Mouse (Mus musculus) T-helper 17 cell (primary cell): Measurements from ENCODE around the gene Dpm3.
"Not testable (repeated sequence)": the region's sequence is repeated elsewhere in the genome, so short reads cannot be mapped to it uniquely, and the experiment has no call there.

Source experiments
- in situ Hi-C, 2 experiments: fragments of 300-600 bp; cut with MboI, MseI; formaldehyde crosslinking; loops; 1 replicate in 1 of 2; 2 replicates in 1 of 2; pipeline ENCODE4 v1.15.1; 2025; ENCODE audit warnings: high pct_unique_total_duplicates in 2 of 2

Dpm3 gene

DNA sequence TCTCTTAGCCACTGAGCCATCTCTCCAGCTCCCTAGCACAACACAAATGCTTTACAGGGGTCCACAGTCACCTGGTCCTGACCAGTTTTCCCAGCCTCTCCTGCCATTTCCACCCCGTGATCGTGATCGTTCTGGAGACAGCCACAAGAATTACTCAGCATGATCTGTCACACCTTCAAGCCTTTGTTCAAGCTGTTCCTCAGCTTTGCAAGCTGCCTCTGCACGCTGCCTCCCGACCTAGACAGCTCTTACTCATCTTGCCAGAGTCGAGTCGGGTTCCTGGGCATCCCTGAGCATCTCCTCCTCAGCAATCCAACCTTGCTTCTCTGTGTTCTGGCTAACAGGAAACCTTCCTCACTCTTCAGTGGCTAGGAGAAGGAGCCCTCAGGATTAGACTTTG is at the start of gene Dpm3:
Gene Dpm3 (plus strand): TSS at position 283 of the 400 bp plus-strand sequence.
- in situ Hi-C loops, result no loop called here

DNA sequence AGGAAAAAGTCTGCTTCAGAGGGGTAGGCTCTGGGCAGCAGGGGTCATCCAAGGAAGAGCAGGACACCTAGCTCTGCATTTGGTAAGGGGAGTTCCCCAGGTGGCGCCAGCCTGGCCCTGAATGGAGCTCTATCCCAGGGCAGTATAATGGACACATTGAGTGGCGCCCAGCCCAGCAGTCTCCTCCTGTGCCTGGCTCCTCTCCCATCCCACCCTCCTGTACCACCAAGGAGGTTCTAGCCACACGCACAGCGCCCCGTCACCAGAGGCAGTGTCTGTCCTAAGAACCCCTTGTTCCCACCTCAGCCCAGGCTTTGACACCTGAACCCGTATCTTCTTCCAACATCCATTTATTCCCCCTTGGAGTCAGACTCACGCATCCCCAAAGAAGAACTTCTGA is 49.4 kb upstream of the Dpm3 start:
- in situ Hi-C loops, result no loop called here

DNA sequence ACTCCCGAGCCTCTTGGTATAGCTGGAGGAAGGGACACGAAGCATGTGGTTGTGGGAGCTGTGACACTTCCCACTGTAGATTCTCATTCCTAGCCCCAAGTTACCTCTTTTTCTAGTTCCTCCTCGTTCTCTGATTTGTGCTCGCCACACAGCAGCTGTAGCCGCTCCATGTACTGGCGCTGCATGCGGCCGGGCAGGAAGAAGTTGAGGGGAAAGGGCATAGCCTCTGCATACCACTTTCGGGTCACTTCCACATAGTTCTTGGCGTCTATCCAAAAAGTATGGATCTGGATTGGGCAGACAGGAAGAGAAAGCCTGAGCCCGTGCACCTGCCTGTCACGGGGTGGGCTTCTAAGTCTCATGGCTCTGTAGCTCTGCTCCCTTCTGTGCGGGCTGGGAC is 49.0 kb upstream of the Dpm3 start:
- in situ Hi-C loops, result no loop called here

DNA sequence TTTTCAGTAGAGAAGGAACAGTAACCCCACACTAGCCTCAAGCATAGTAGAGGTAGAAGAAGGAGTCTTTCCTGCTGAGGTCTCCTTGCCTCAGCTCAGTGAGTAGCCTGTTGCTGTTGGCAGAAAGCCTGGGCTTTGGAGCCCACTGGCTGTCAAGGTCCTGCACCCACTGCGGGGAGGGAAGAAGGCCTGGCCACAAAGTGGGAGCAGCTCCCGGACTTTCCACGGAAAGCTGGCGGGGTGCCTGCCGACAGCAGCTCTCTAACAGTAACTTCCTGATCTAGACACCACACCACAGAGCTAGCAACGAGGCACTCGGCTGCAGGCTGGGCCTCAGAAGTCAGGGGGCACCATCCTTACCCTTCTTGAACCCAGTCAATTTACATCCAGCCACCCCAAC is 48.4 kb upstream of the Dpm3 start:
- in situ Hi-C loops, result no loop called here

DNA sequence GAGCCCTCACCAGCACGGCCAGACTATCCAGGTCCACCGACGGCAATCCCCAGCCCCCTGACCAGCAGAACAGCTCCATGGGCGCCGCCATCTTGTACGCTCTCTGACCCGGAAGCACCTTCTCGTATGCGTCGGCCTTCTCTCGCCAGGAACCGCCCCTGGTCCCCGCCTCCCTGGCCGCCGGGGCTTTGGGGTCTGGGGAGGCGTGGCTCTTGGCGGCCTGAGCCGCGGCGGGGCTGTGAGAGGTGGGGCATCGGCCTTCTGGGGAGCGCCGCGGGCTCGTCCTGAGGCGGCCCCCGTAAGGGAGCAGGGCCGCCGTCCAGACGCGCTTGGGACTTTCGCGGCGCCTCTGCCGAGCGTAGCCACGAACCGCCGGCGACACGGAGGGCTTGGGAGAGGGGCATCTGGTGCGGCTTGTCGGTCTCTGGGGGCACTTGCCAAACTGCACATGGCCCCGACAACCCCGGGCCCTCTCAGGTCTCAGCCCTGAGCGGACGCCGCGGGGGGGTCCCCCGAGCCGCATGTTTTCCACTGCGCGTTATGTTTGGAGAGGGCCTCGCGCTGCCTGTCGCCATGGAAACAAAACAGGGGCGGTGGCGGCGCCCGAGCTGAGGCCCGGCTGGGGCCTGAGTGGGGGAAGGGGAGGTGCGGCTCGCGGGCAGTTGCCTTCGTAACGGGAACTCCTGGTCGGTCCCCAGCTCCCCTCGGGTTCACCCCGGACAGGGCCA is 45.2 kb upstream of the Dpm3 start:
- in situ Hi-C loops, result no loop called here

DNA sequence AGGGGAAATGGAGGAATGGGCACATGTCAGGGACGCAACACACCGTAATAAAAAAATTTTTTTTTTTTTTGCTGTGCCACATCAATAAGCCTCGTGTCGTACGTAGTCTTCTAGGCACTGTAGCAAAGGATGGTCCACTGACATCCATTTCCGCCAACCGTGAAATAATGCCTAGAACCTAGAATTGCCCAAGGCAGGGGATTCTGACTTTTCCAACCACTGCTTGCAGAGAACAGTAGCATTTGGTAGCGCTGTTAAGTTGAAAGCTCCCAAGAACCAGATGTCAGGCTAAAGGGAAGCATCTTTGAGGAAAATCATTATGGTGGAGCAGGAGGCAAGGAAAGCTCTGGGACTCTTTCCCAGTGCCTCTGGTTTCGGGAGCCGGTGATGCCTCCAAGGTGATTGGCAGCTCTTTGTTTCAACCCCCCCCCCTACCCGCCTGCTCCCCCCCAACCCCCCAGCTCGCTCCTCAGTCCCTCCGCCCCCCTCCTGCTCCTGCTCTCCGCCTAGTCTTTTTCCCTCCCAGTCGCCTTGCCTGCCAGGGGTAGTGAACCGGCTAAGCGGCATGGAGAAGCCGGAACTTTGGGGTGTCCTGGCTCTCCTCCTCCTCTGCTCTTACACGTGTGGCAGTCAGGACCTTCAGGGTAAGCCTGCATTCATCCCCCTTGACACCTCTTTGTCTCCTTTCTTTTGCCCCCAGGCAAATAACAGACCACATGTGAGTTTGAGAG is 44.3 kb upstream of the Dpm3 start, which contains the start of gene Thbs3:
Gene Thbs3 (plus strand): TSS at position 500 of the 731 bp plus-strand sequence.
- in situ Hi-C loops, result no loop called here

DNA sequence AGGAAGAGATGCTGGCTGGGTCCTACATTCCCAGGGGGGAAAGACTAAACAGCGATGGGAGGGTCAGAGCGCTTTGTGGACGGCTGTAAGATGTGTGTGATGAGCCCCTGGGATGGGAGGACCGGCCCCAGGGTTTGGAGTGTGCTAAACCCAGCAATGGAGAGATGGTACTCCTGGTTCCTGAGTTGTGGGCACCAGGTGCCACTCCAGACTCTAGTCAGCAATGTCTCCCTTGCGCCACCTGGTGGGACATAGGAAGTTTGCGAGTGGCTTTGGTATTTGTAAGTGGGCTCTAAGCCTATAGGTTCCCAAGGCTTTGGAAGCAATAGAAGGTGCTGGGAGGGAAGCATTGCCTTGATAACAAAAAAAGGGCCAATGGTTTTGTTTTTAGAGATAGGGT is 43.3 kb upstream of the Dpm3 start:
- in situ Hi-C loops, result no loop called here

DNA sequence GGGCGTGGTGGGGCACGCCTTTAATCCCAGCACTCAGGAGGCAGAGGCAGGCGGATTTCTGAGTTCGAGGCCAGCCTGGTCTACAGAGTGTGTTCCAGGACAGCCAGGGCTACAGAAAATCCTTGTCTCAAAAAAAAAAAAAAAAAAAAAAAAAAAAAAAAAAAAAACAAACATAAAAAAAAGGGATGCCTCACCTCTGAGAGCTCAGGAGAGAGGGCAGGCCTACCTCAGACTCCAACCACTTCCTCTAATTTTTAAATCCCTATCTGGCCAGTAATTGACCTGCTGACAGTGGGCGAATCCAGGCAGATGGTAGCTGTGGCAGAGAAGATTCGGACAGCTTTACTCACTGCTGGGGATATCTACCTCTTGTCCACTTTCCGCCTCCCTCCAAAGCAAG is 42.8 kb upstream of the Dpm3 start:
- in situ Hi-C loops, result not testable (repeated sequence)

DNA sequence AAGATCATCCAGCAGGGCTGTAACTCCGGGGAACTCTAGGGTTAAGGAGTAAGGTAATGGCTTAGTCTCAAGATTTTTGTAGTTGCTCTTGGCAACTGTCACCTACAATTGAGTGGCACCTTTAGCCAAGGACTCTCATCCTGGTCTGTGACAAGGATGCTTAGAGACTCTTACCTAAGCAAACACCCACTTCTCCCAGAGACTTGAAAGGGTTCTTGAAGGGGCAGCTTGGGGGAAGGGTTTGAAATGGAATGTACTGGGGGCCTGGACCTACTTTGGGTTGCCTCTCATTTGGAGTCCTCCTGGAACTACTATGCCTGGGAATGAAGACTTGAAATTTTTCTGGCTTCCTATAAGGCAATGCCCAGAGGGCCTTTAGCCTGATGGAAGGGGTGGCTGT is 40.9 kb upstream of the Dpm3 start:
- in situ Hi-C loops, result no loop called here

DNA sequence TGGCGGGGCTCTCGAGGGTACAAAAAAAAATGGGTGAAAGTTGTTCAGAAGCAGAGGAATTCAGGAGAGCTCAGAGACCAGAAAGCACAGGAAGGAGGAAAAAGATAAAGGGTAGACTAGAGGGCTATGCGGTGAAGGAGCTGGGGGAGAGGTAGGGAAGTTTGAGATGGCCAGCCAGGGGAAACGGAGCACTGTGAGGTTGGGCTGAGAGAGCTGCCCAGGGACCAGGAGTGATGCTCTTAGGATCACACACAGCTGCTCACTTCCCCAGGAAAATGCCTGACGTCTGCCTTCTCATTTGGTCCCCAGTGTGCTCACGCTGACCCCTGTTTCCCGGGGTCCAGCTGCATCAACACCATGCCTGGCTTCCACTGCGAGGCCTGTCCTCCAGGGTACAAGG is 39.6 kb upstream of the Dpm3 start:
- in situ Hi-C loops, result no loop called here

DNA sequence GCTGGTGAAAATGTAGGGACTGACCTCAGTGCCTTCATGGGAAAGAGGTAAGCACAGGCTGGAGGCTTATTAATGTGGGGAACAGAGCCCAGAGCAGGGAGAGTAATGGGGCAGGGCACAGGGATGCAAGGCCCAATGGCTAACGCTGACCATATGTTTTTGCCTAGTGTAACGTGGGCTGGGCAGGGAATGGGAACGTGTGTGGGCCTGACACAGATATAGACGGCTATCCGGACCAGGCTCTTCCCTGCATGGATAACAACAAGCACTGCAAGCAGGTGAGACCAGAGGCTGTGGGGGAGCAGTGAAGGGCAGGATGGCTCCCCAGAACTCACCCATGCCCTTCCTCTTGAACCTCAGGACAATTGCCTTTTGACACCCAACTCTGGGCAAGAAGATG is 38.0 kb upstream of the Dpm3 start:
- in situ Hi-C loops, result no loop called here

DNA sequence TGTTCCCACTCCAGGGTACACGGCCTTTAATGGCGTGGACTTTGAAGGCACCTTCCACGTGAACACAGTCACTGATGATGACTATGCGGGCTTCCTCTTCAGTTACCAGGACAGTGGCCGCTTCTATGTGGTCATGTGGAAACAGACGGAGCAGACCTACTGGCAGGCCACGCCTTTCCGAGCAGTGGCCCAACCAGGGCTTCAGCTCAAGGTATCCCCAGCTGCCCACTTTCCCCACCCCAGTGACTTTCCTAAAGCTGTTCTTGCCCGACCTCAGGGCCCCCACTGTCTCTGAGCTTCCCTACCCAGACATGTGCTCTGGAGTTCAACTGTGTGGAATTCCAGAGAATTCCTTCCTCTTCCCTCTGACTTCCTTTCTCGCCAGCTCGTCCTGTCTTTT is 34.4 kb upstream of the Dpm3 start:
- in situ Hi-C loops, result no loop called here

DNA sequence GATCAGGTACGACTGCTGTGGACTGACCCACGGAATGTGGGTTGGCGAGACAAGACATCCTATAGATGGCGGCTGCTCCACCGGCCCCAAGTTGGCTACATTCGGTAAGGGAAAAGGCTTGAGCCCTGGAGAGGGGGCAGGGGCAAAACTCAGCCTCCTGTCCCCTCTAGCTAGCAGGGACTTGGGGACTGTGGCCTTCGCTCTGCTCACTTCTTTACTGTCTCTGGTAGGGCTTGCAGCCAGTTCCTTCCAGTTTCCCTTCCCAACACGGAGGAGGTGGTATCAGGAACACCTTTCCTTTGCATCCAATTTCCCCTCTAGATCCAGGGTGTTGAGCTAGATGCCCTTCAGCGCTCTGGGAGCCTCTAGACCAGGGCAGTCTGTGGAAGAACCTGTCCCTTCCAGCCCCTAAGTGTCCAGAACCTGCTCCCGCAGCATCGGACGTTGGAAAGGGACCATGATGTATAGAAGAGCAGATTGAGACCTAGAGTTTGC is 33.8 kb upstream of the Dpm3 start:
- in situ Hi-C loops, result no loop called here

DNA sequence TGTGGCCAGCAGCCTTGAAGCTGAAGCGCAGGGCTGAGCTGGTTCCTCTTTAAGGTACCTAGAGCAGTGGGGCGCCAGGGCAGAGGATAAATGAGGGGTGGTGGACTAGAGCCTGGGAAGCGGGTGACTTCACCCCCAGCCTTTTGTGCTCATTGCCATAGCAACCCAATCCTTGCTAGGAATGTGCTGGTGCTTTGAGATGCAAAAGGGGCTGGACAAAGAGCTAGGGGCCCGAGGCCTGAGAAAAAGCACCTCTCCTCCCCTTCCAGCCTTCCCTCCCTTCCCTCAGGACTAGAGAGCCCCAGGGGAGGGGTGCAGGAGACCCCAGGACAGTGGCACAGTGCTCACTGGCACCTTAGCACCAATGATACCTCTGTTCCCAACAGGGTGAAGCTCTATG is 33.2 kb upstream of the Dpm3 start:
- in situ Hi-C loops, result no loop called here

DNA sequence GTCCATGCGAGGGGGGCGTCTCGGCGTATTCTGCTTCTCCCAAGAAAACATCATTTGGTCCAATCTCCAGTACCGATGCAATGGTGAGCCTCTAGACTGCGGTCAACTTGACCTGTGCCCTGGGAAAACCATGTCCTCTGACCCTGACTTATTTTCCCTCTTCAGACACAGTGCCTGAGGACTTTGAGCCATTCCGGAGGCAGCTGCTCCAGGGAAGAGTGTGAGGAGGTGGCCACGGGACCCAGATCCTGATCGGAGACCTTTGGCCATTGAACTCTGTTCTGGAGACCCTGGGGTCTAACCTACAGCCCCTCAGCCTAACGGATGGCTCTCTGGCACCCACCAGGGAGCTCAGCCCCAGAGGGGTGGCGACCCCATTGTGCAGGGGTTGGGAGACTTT is 32.8 kb upstream of the Dpm3 start:
- in situ Hi-C loops, result no loop called here

DNA sequence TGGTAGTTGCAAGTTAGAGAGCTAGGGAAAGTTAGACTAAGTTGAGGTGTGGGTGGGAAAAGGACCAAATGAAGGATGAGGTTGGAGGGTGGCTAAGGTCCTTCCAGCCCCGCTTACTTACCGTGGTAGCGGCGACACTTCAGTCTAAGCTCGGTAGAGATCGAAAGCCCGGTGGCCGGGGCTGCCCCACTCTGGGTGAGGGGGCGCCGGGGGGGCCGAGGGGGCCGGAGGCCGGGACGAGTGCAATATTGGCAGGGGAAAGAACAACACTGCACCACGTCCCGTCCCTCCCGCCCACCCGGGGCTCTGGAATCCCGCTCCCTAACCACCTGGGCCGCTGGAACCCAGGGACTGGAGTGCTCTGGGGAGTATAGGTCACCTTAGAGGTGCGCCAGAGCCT is 32.3 kb upstream of the Dpm3 start, which contains the start of gene Mtx1:
Gene Mtx1 (minus strand): TSS at position 189 of the 400 bp plus-strand sequence.
- in situ Hi-C loops, result no loop called here

DNA sequence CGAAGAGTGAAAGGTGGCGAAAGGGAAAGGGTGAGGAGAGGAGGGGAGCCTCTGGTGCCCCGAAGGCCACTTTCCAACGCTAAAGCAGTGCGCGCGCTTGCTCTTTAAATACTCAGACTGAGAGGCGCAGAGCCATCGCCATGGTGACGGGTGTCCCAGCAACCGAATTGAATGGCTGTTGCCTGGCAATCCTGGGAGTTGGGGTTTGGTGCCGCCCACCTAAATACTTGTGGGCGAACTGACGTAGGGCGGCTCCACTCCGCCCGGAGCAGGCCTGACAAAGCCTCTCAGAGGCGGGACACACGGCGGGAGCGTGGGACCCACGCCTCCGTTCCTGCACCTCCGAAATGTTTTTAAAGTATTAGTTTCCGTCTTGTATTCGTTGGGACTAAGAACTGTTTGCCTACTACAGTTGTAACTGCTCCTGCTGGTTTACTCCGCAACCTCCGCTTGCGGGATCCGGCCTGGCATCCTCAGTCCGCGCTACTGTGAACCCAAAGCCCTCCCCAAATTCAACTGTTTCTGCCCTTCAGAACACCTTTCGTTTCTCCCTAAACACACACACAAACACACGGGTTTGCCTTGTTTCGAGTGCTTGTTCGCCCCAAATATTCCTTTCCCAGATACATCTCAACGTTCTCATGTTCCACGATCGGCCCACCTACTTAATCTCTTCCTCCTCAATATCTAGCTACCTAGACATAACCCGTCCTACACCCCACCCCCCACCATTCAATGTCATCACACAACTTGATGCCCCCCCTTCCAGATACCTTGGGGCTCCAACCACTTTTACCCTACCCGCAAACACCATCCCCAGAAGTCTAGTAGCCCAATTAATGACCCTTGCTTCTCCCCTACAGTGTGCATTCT is 31.6 kb upstream of the Dpm3 start:
- in situ Hi-C loops, result no loop called here

DNA sequence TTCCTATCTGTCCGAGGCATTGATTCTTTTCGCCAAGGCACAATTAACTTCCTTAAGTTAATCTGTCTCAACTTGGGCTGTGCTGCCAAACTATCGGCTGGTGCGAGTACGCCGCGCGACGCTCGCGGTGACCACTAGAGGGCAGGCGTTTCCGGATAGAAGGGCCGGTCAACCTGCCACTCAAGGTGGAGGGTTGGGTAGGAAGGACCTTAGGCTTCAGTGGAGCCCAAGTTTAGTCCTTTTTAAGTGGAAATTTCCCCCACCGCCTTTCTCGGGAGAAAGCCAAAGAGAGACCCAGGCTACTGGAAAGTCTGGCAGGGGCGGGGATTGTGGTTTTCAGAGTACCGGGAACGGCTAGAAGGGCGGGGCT is 31.0 kb upstream of the Dpm3 start:
- in situ Hi-C loops, result no loop called here

DNA sequence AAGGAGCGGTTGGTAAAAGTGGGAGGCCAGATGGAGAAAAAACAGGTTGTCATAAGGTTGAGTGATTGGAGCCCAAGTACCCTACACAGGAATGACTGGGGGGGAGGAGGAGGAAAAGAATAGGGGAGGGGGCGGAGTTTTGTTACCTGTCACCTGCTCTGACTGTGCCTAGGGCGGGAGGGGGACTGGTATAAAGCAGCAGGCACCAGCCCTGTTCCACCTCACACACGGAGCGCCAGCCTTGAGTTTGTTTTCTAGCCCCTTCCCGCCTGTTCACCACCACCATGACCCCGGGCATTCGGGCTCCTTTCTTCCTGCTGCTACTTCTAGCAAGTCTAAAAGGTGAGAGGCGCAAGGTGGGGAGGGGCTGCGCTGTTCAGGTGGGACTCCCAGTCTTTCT is 30.3 kb upstream of the Dpm3 start, which contains the start of gene Muc1:
Gene Muc1 (plus strand): TSS at position 222 of the 400 bp plus-strand sequence.
- in situ Hi-C loops, result no loop called here

DNA sequence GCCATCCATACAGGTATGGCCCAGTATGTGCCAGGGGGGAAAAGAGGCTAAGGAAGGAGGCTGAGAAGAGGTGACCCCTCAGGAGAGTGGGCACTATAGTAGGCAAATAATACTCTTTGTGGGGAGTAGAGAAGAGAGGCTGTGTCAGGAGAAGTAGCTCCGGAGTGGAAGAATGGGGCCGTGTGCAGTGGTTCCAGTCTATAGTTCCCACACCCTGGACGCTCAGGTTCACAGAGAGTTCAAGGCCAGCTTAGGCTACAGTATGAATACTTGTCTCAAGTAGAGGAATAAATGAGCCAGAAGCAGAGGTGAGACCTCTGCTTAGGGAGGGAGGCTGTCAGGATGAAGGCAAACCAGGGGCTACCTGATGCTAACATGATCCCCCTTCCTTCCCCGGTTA is 29.9 kb upstream of the Dpm3 start:
- in situ Hi-C loops, result no loop called here

DNA sequence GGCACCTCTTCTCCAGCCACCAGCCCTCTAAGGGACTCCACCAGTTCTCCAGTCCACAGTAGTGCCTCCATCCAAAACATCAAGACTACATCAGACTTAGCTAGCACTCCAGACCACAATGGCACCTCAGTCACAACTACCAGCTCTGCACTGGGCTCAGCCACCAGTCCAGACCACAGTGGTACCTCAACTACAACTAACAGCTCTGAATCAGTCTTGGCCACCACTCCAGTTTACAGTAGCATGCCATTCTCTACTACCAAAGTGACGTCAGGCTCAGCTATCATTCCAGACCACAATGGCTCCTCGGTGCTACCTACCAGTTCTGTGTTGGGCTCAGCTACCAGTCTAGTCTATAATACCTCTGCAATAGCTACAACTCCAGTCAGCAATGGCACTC is 28.6 kb upstream of the Dpm3 start:
- in situ Hi-C loops, result no loop called here

DNA sequence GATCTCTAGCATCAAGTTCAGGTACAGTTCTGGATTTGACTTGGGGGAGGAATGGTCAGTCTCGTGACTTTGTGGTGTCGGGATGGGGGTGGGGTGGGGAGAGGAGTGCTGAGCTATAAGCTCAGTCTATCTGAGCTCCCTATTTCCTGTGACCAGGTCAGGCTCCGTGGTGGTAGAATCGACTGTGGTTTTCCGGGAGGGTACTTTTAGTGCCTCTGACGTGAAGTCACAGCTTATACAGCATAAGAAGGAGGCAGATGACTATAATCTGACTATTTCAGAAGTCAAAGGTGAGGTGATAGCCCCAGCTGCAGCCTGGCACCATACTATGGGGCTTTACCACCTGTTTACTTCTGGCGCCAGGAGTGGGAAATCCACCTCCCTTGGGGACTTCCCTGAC is 27.8 kb upstream of the Dpm3 start:
- in situ Hi-C loops, result no loop called here
